8 mouse cellular contexts compared by ENCODE assay signal in genomic region chr7:30232631-30233148, GRCm38 (mm10). TPM values are rescaled to one million over a fixed set of nuclear protein-coding genes. Genes with fewer than 3 reads are reported as not detected.
DNase-seq lines count a peak whose midpoint lies in the region; ATAC-seq and TF ChIP-seq lines count a peak whose summit lies in the region.

No protein-coding gene starts in this region.

- 2% methylated on average over 24 of the region's 24 CpGs for WGBS in cerebellum, adult 2 months
- WGBS in forebrain, embryonic 15.5 days = 6% methylated on average over 24 of the region's 24 CpGs
- WGBS in hindbrain, postnatal 0 days = 7% methylated on average over 24 of the region's 24 CpGs
- WGBS in limb, embryonic 12.5 days = 4% methylated on average over 24 of the region's 24 CpGs
- WGBS in midbrain, embryonic 12.5 days = 9% methylated on average over 24 of the region's 24 CpGs

- H3K4me1 ChIP-seq in cerebellum, adult 2 months (ENCODE audit: control insufficient read depth, insufficient read depth, low read length) = peaks cover 10% of the 10 kb centered on the region
- peaks cover 23% of the 10 kb centered on the region for H3K4me1 ChIP-seq in forebrain, embryonic 15.5 days
- H3K4me1 ChIP-seq in hindbrain, postnatal 0 days (ENCODE audit: insufficient read depth, low read length) = peaks cover 7% of the 10 kb centered on the region; the same call in 1 of the 2 replicates
- H3K4me1 ChIP-seq in limb, embryonic 12.5 days (replicated peaks) = peaks cover 17% of the 10 kb centered on the region
- peaks cover 17% of the 10 kb centered on the region for H3K4me1 ChIP-seq in midbrain, embryonic 12.5 days

- peak overlapping the region; percentile 71 for H3K4me2 ChIP-seq in forebrain, embryonic 15.5 days (replicated peaks)
- H3K4me2 ChIP-seq in hindbrain, postnatal 0 days (ENCODE audit: low read depth, low read length) = peak overlapping the region; percentile 58
- peak overlapping the region; percentile 72 for H3K4me2 ChIP-seq in limb, embryonic 12.5 days
- H3K4me2 ChIP-seq in midbrain, embryonic 12.5 days (replicated peaks) = peak overlapping the region; percentile 70

- ATAC-seq in forebrain, embryonic 15.5 days (replicated peaks) = peak; percentile 20; the same call in 1 of the 2 replicates
- peak; percentile 14 for ATAC-seq in hindbrain, postnatal 0 days
- peak; percentile 14; the same call in 1 of the 2 replicates for ATAC-seq in limb, embryonic 12.5 days (ENCODE audit: insufficient number of reproducible peaks, insufficient read depth, low FRiP score, low TSS enrichment, low read depth)
- peak; percentile 27 for ATAC-seq in midbrain, embryonic 12.5 days (ENCODE audit: low FRiP score, low read depth)

- 0 out of 2 replicates have a peak, but pooled peaks cover 4% of the 10 kb centered on the region for H3K36me3 ChIP-seq in forebrain, embryonic 15.5 days
- H3K36me3 ChIP-seq in hindbrain, postnatal 0 days (ENCODE audit: insufficient read depth, low read length) = peaks cover 9% of the 10 kb centered on the region
- peaks cover 46% of the 10 kb centered on the region for H3K36me3 ChIP-seq in limb, embryonic 12.5 days
- H3K36me3 ChIP-seq in midbrain, embryonic 12.5 days = peaks cover 32% of the 10 kb centered on the region

- peak overlapping the region; percentile 62 for H3K9ac ChIP-seq in forebrain, embryonic 15.5 days (replicated peaks)
- H3K9ac ChIP-seq in hindbrain, postnatal 0 days (replicated peaks; ENCODE audit: low read length) = peak overlapping the region; percentile 64
- H3K9ac ChIP-seq in limb, embryonic 12.5 days (replicated peaks) = peak overlapping the region; percentile 72
- peak overlapping the region; percentile 80 for H3K9ac ChIP-seq in midbrain, embryonic 12.5 days (replicated peaks)

- H3K4me3 ChIP-seq in cerebellum, adult 2 months (replicated peaks; ENCODE audit: insufficient read depth, low read depth, low read length) = peak overlapping the region; percentile 88
- peak overlapping the region; percentile 76 for H3K4me3 ChIP-seq in forebrain, embryonic 15.5 days
- peak overlapping the region; percentile 66 for H3K4me3 ChIP-seq in hindbrain, postnatal 0 days (ENCODE audit: low read length)
- peak overlapping the region; percentile 74 for H3K4me3 ChIP-seq in limb, embryonic 12.5 days (replicated peaks)
- peak overlapping the region; percentile 74 for H3K4me3 ChIP-seq in midbrain, embryonic 12.5 days

- no peaks in the 10 kb centered on the region for H3K27me3 ChIP-seq in cerebellum, adult 2 months (ENCODE audit: control insufficient read depth, insufficient read depth, low read length)
- no peaks in the 10 kb centered on the region for H3K27me3 ChIP-seq in forebrain, embryonic 15.5 days
- no peaks in the 10 kb centered on the region for H3K27me3 ChIP-seq in hindbrain, postnatal 0 days (ENCODE audit: insufficient read depth, low read length)
- no peaks in the 10 kb centered on the region for H3K27me3 ChIP-seq in limb, embryonic 12.5 days
- H3K27me3 ChIP-seq in midbrain, embryonic 12.5 days = no peaks in the 10 kb centered on the region

- peak; percentile 50 for DNase-seq in gastrocnemius, adult 18-20 months (ENCODE audit: low spot score)
- no peak for DNase-seq in gastrocnemius, adult 8-10 months (ENCODE audit: low spot score in 2 of 2)
- peak; percentile 63 to 69 for DNase-seq in cerebellum, adult 2 months
- DNase-seq in hindbrain, postnatal 0 days (ENCODE audit: low spot score) = peak; percentile 66
- peak; percentile 33 to 57 for DNase-seq in spleen, postnatal 14 days (ENCODE audit: low spot score in 2 of 2)

- no peaks in the 10 kb centered on the region for H3K9me3 ChIP-seq in forebrain, embryonic 15.5 days
- H3K9me3 ChIP-seq in hindbrain, postnatal 0 days (ENCODE audit: low read length) = no peaks in the 10 kb centered on the region
- H3K9me3 ChIP-seq in limb, embryonic 12.5 days = no peaks in the 10 kb centered on the region
- H3K9me3 ChIP-seq in midbrain, embryonic 12.5 days = no peaks in the 10 kb centered on the region

- peak overlapping the region; percentile 31 for H3K27ac ChIP-seq in cerebellum, adult 2 months (ENCODE audit: insufficient read depth, low read length)
- H3K27ac ChIP-seq in forebrain, embryonic 15.5 days (replicated peaks) = peak overlapping the region; percentile 96
- peak overlapping the region; percentile 94 for H3K27ac ChIP-seq in hindbrain, postnatal 0 days
- peak overlapping the region; percentile 94 for H3K27ac ChIP-seq in limb, embryonic 12.5 days
- peak overlapping the region; percentile 97 for H3K27ac ChIP-seq in midbrain, embryonic 12.5 days (replicated peaks)

- peak; percentile 57 for TF ChIP-seq CTCF in cerebellum, adult 2 months (IDR thresholded peaks at IDR 0.05; ENCODE audit: borderline replicate concordance, insufficient read depth, low read depth, low read length)
- peak; percentile 71 for TF ChIP-seq CTCF in hindbrain, postnatal 0 days (IDR thresholded peaks at IDR 0.05; ENCODE audit: low read depth)

- 0 out of 2 replicates have a peak, but pooled peaks have one; percentile 4 for TF ChIP-seq POLR2A in cerebellum, adult 2 months (IDR thresholded peaks at IDR 0.05; ENCODE audit: borderline replicate concordance, insufficient read depth, low read length)

RNA-seq across cellular contexts. Expression of gene Tbcb, which starts 0.6 kb away (rescaled TPM):
- total RNA-seq in gastrocnemius, adult 18-20 months (2021) = 10 to 100 TPM; 29.6 to 31.9 TPM
- total RNA-seq in gastrocnemius, adult 8-10 months (2022) = 10 to 100 TPM; 26.8 to 38.6 (median 31.1) TPM
- 134 and 147 TPM in 2 replicates for polyA plus RNA-seq in cerebellum, adult 2 months (2012; rRNA removed)
- polyA plus RNA-seq in forebrain, embryonic 15.5 days (2015; fragmentation: Nextera tagmentation; extraction: Ambion mirVana) = 352 and 364 TPM in 2 replicates
- 123 and 129 TPM in 2 replicates for total RNA-seq in hindbrain, postnatal 0 days (2014; rRNA removed)
- polyA plus RNA-seq in hindbrain, postnatal 0 days (2015; fragmentation: Nextera tagmentation; extraction: Ambion mirVana) = 466 and 473 TPM in 2 replicates
- polyA plus RNA-seq in limb, embryonic 12.5 days (2016; fragmentation: Nextera tagmentation; extraction: Ambion mirVana) = 214 and 222 TPM in 2 replicates
- polyA plus RNA-seq in midbrain, embryonic 12.5 days (2016; fragmentation: Nextera tagmentation; extraction: Ambion mirVana) = 257 and 259 TPM in 2 replicates

RNA-seq across cellular contexts. Expression of gene Polr2i, which starts 0.9 kb away (rescaled TPM):
- 10 to 100 TPM; 57.1 to 57.7 TPM for total RNA-seq in gastrocnemius, adult 18-20 months (2021)
- total RNA-seq in gastrocnemius, adult 8-10 months (2022) = 10 to 100 TPM; 55.8 to 67.4 (median 62.3) TPM
- polyA plus RNA-seq in cerebellum, adult 2 months (2012; rRNA removed) = 167 and 182 TPM in 2 replicates
- 173 and 193 TPM in 2 replicates for polyA plus RNA-seq in forebrain, embryonic 15.5 days (2015; fragmentation: Nextera tagmentation; extraction: Ambion mirVana)
- total RNA-seq in hindbrain, postnatal 0 days (2014; rRNA removed) = 65.9 and 98.4 TPM in 2 replicates
- polyA plus RNA-seq in hindbrain, postnatal 0 days (2015; fragmentation: Nextera tagmentation; extraction: Ambion mirVana) = 177 and 189 TPM in 2 replicates
- polyA plus RNA-seq in limb, embryonic 12.5 days (2016; fragmentation: Nextera tagmentation; extraction: Ambion mirVana) = 174 and 182 TPM in 2 replicates
- polyA plus RNA-seq in midbrain, embryonic 12.5 days (2016; fragmentation: Nextera tagmentation; extraction: Ambion mirVana) = 151 and 156 TPM in 2 replicates

RNA-seq across cellular contexts. Expression of gene Ovol3, which starts 2.8 kb away (rescaled TPM):
- not detected for total RNA-seq in gastrocnemius, adult 18-20 months (2021)
- total RNA-seq in gastrocnemius, adult 8-10 months (2022) = not detected
- not detected in 2 replicates for polyA plus RNA-seq in cerebellum, adult 2 months (2012; rRNA removed)
- polyA plus RNA-seq in forebrain, embryonic 15.5 days (2015; fragmentation: Nextera tagmentation; extraction: Ambion mirVana) = not detected in 2 replicates
- not detected in 2 replicates for total RNA-seq in hindbrain, postnatal 0 days (2014; rRNA removed)
- not detected in 2 replicates for polyA plus RNA-seq in hindbrain, postnatal 0 days (2015; fragmentation: Nextera tagmentation; extraction: Ambion mirVana)
- not detected in 2 replicates for polyA plus RNA-seq in limb, embryonic 12.5 days (2016; fragmentation: Nextera tagmentation; extraction: Ambion mirVana)
- not detected in 2 replicates for polyA plus RNA-seq in midbrain, embryonic 12.5 days (2016; fragmentation: Nextera tagmentation; extraction: Ambion mirVana)

RNA-seq across cellular contexts. Expression of gene Capns1, which starts 34.1 kb away (rescaled TPM):
- 100 to 1,000 TPM; 198 to 205 TPM for total RNA-seq in gastrocnemius, adult 18-20 months (2021)
- 100 to 1,000 TPM; 164 to 196 (median 175) TPM for total RNA-seq in gastrocnemius, adult 8-10 months (2022)
- polyA plus RNA-seq in cerebellum, adult 2 months (2012; rRNA removed) = 463 and 475 TPM in 2 replicates
- polyA plus RNA-seq in forebrain, embryonic 15.5 days (2015; fragmentation: Nextera tagmentation; extraction: Ambion mirVana) = 62.5 and 67.8 TPM in 2 replicates
- 289 and 322 TPM in 2 replicates for total RNA-seq in hindbrain, postnatal 0 days (2014; rRNA removed)
- 83.8 and 84.6 TPM in 2 replicates for polyA plus RNA-seq in hindbrain, postnatal 0 days (2015; fragmentation: Nextera tagmentation; extraction: Ambion mirVana)
- 75.6 and 77.9 TPM in 2 replicates for polyA plus RNA-seq in limb, embryonic 12.5 days (2016; fragmentation: Nextera tagmentation; extraction: Ambion mirVana)
- polyA plus RNA-seq in midbrain, embryonic 12.5 days (2016; fragmentation: Nextera tagmentation; extraction: Ambion mirVana) = 59.8 and 61.6 TPM in 2 replicates

RNA-seq across cellular contexts. Expression of gene Thap8, which starts 47.2 kb away (rescaled TPM):
- total RNA-seq in gastrocnemius, adult 18-20 months (2021) = not detected
- total RNA-seq in gastrocnemius, adult 8-10 months (2022) = not detected
- polyA plus RNA-seq in cerebellum, adult 2 months (2012; rRNA removed) = 0.16 TPM in 1 of 2 replicates, not detected in the other
- polyA plus RNA-seq in forebrain, embryonic 15.5 days (2015; fragmentation: Nextera tagmentation; extraction: Ambion mirVana) = 0.66 and 1.1 TPM in 2 replicates
- 1.0 TPM in 1 of 2 replicates, not detected in the other for total RNA-seq in hindbrain, postnatal 0 days (2014; rRNA removed)
- polyA plus RNA-seq in hindbrain, postnatal 0 days (2015; fragmentation: Nextera tagmentation; extraction: Ambion mirVana) = 0.52 and 0.76 TPM in 2 replicates
- 0.15 and 0.26 TPM in 2 replicates for polyA plus RNA-seq in limb, embryonic 12.5 days (2016; fragmentation: Nextera tagmentation; extraction: Ambion mirVana)
- 0.48 and 0.66 TPM in 2 replicates for polyA plus RNA-seq in midbrain, embryonic 12.5 days (2016; fragmentation: Nextera tagmentation; extraction: Ambion mirVana)

Comparison
In these comparisons a context has a peak if more than half of its experiments do, and no peak if none do; other contexts are left out.
1. DNase-seq: peak in gastrocnemius, adult 18-20 months (single experiment), cerebellum, adult 2 months (2 of 2), hindbrain, postnatal 0 days (single experiment) and spleen, postnatal 14 days (2 of 2); none in gastrocnemius, adult 8-10 months (0 of 2).
2. H3K27ac ChIP-seq: peak in every context shown above with its lines; median percentile 97 in midbrain, embryonic 12.5 days; 96 in forebrain, embryonic 15.5 days; 94 in hindbrain, postnatal 0 days; 94 in limb, embryonic 12.5 days; 31 in cerebellum, adult 2 months.
3. Peak in every context shown above with its lines, with median percentiles within 50 percentile points of each other: H3K4me3 ChIP-seq, ATAC-seq, H3K4me2 ChIP-seq and H3K9ac ChIP-seq.